Comparison of ENCODE assay signal across 8 mouse cellular contexts in genomic region chrX:107816218-107816554, GRCm38 (mm10). TPM values are rescaled to one million over a fixed set of nuclear protein-coding genes. Genes with fewer than 3 reads are reported as not detected.
DNase-seq lines count a peak whose midpoint lies in the region; ATAC-seq and TF ChIP-seq lines count a peak whose summit lies in the region.

2610002M06Rik (minus strand) TSS chrX:107816334.

- POLR2A ChIA-PET in Patski (lab: Charles Lee) = interaction anchor here (1.2 kb wide), 1 partner anchor 12 kb away, joined by 3 read pairs; no protein-coding TSS in a partner anchor

- 11% methylated on average over 28 of the region's 28 CpGs for WGBS in hindbrain, embryonic 13.5 days

- H3K9me3 ChIP-seq in hindbrain, embryonic 13.5 days = no peaks in the 10 kb centered on the region

- peak; percentile 71 for TF ChIP-seq CTCF in Patski (IDR thresholded peaks at IDR 0.05)

- H3K9ac ChIP-seq in hindbrain, embryonic 13.5 days = peak within 1 kb of the TSS; percentile 74

- in situ Hi-C loops in Patski (cut with MboI; ENCODE audit: low pct_unique_long_range_greater_than_20kb) = loop anchor here (25.0 kb wide), 2 partner anchors 1021 to 1271 kb away; partner anchors contain the start of genes Brwd3 and Sh3bgrl

- DNase-seq in Patski (ENCODE audit: low read depth, low spot score) = peak; percentile 31
- peak; percentile 94 to 95 for DNase-seq in cerebellum, postnatal 10 days
- peak; percentile 65 to 77 for DNase-seq in frontal cortex, postnatal 10 days (ENCODE audit: low spot score in 2 of 2)
- peak; percentile 50 to 66 for DNase-seq in layer of hippocampus, postnatal 25 days (ENCODE audit: extremely low spot score in 1 of 2, low spot score in 1 of 2)
- peak; percentile 90 for DNase-seq in lung, postnatal 25 days (ENCODE audit: low spot score)
- DNase-seq in retina, postnatal 7 days (ENCODE audit: low read depth, low spot score) = peak; percentile 77
- DNase-seq in urinary bladder, adult 2 months (ENCODE audit: low spot score) = peak; percentile 48

- peak; percentile 99 for ATAC-seq in Patski
- ATAC-seq in hindbrain, embryonic 13.5 days (ENCODE audit: low FRiP score) = peak; percentile 100

- CTCF ChIA-PET in Patski (lab: Charles Lee) = interaction anchor here (1.0 to 1.6 kb wide), 2 partner anchors 10 to 724 kb away, joined by 3 to 4 read pairs; no protein-coding TSS in a partner anchor

- peak within 1 kb of the TSS; percentile 55 for H3K4me2 ChIP-seq in hindbrain, embryonic 13.5 days

- 0 out of 2 replicates have a peak within 1 kb of the TSS, but pooled peaks have one; percentile 44 for H3K27ac ChIP-seq in hindbrain, embryonic 13.5 days

- peak within 1 kb of the TSS; percentile 58 for H3K4me3 ChIP-seq in hindbrain, embryonic 13.5 days

- peaks cover 58% of the 10 kb centered on the region for H3K27me3 ChIP-seq in Patski
- H3K27me3 ChIP-seq in hindbrain, embryonic 13.5 days = no peaks in the 10 kb centered on the region

- 0 out of 2 replicates have a peak, but pooled peaks cover 2% of the 10 kb centered on the region for H3K4me1 ChIP-seq in hindbrain, embryonic 13.5 days (replicated peaks)

- no peaks in the 10 kb centered on the region for H3K36me3 ChIP-seq in hindbrain, embryonic 13.5 days

RNA-seq across cellular contexts. Expression of gene 2610002M06Rik, which starts in this region (rescaled TPM):
- polyA plus RNA-seq in Patski (2021) = 7.6 TPM
- polyA plus RNA-seq in hindbrain, embryonic 13.5 days (2015; fragmentation: Nextera tagmentation; extraction: Ambion mirVana) = 15.2 and 15.9 TPM in 2 replicates
- 10 to 100 TPM; 29.3 to 32.1 TPM for total RNA-seq in layer of hippocampus, postnatal 25 days (2021)
- 11.1 and 11.7 TPM in 2 replicates for polyA plus RNA-seq in urinary bladder, adult 2 months (2012; rRNA removed)

Comparison
In these comparisons a context has a peak if more than half of its experiments do, and no peak if none do; other contexts are left out.
1. Peak in every context shown above with its lines: DNase-seq, ATAC-seq, H3K4me3 ChIP-seq and H3K27ac ChIP-seq.
2. DNase-seq: peak in every context shown above with its lines; median percentile 94 in cerebellum, postnatal 10 days; 90 in lung, postnatal 25 days; 77 in retina, postnatal 7 days; 71 in frontal cortex, postnatal 10 days; 58 in layer of hippocampus, postnatal 25 days; 48 in urinary bladder, adult 2 months; 31 in Patski.